Mouse (Mus musculus) colon, adult 2 months (tissue): Measurements from ENCODE around the gene Pcbp4. TPM values are rescaled to one million over a fixed set of nuclear protein-coding genes. Genes with fewer than 3 reads are reported as not detected.

Experiments used
- polyA plus RNA-seq: library from polyadenylated mRNA; depleted of rRNA; stranded (reverse); fragments of >200 nt; gene quantifications from 2 replicates; pipeline ENCODE4 v1.2.3, GENCODE M21; 2012; rRNA removed

Pcbp4 gene
- polyA plus RNA-seq: 48.5 and 48.7 TPM in 2 replicates

GRCm38 (mm10) chr9:106453271-106454070 is at the start of gene Pcbp4:
Gene Pcbp4 (plus strand): TSS chr9:106453291.

GRCm38 (mm10) chr9:106429221-106430014 is 23.7 kb upstream of the Pcbp4 start, which contains the start of gene Rpl29:
Gene Rpl29 (plus strand): TSS chr9:106429454.

GRCm38 (mm10) chr9:106447348-106447747 is 5.7 kb upstream of the Pcbp4 start, which contains the start of the genes Abhd14b and Abhd14a:
Gene Abhd14b (plus strand): TSS chr9:106447459.
Gene Abhd14a (minus strand): TSS chr9:106447678.

GRCm38 (mm10) chr9:106465571-106466200 is 12.6 kb downstream of the Pcbp4 start, which contains the start of gene Gpr62:
Gene Gpr62 (minus strand): TSS chr9:106465938.

GRCm38 (mm10) chr9:106475663-106476001 is 22.5 kb downstream of the Pcbp4 start, which contains the start of gene Rrp9:
Gene Rrp9 (plus strand): TSS chr9:106475963.

GRCm38 (mm10) chr9:106476924-106477484 is 23.9 kb downstream of the Pcbp4 start, which contains the start of gene Parp3:
Gene Parp3 (minus strand): TSS chr9:106476949.

GRCm38 (mm10) chr9:106499667-106500066 is 46.6 kb downstream of the Pcbp4 start, which contains the start of gene Iqcf1:
Gene Iqcf1 (plus strand): TSS chr9:106499967.

Other genes starting within 250 kb of the Pcbp4 start
- 2.9 and 3.8 TPM in 2 replicates for gene Tlr9, start 230.7 kb upstream of the Pcbp4 start, polyA plus RNA-seq
- 180 and 182 TPM in 2 replicates for gene Alas1, start 204.6 kb upstream of the Pcbp4 start, polyA plus RNA-seq
- 18.2 and 19.5 TPM in 2 replicates for gene Poc1a, start 172.2 kb upstream of the Pcbp4 start, polyA plus RNA-seq
- gene Dusp7, start 84.7 kb upstream of the Pcbp4 start, polyA plus RNA-seq: 37.7 and 48.3 TPM in 2 replicates
- gene Rpl29, start 23.8 kb upstream of the Pcbp4 start, polyA plus RNA-seq: 438 and 578 TPM in 2 replicates
- gene Acy1, start 15.0 kb upstream of the Pcbp4 start, polyA plus RNA-seq: 31.0 and 32.7 TPM in 2 replicates
- gene Abhd14b, start 5.8 kb upstream of the Pcbp4 start, polyA plus RNA-seq: 116 and 124 TPM in 2 replicates
- gene Abhd14a, start 5.6 kb upstream of the Pcbp4 start, polyA plus RNA-seq: 29.0 and 34.0 TPM in 2 replicates
- 0.25 and 0.47 TPM in 2 replicates for gene Gpr62, start 12.6 kb downstream of the Pcbp4 start, polyA plus RNA-seq
- 25.4 and 27.9 TPM in 2 replicates for gene Rrp9, start 22.7 kb downstream of the Pcbp4 start, polyA plus RNA-seq
- gene Parp3, start 23.7 kb downstream of the Pcbp4 start, polyA plus RNA-seq: 38.7 and 42.4 TPM in 2 replicates
- gene Iqcf1, start 46.7 kb downstream of the Pcbp4 start, polyA plus RNA-seq: not detected in 2 replicates
- not detected in 2 replicates for gene Iqcf5, start 61.3 kb downstream of the Pcbp4 start, polyA plus RNA-seq
- gene Iqcf3, start 108.3 kb downstream of the Pcbp4 start, polyA plus RNA-seq: not detected in 2 replicates
- not detected in 2 replicates for gene Iqcf4, start 117.7 kb downstream of the Pcbp4 start, polyA plus RNA-seq
- gene Iqcf6, start 173.3 kb downstream of the Pcbp4 start, polyA plus RNA-seq: not detected in 2 replicates
- gene Grm2, start 202.8 kb downstream of the Pcbp4 start, polyA plus RNA-seq: 0.06 TPM in 2 replicates
- gene Tex264, start 232.6 kb downstream of the Pcbp4 start, polyA plus RNA-seq: 131 and 150 TPM in 2 replicates